Mouse (Mus musculus) neural tube, embryonic 13.5 days (tissue): ENCODE measurements around the gene Blvrb. TPM values are rescaled to one million over a fixed set of nuclear protein-coding genes. Genes with fewer than 3 reads are reported as not detected.

ENCODE experiments used
- ATAC-seq: fragments of 200-750 bp; cut with Nextera tagmentation; 2 replicates; pipeline ENCODE4 v1.8.0; 2017; ENCODE audit warnings: low read depth, mild to moderate bottlenecking, moderate TSS enrichment, moderate library complexity
- H3K27ac ChIP-seq: fragments of 300-500 bp; sonication (generic); replicated peaks from 2 replicates; pipeline ENCODE4 v1.5.1; 2015; ENCODE audit warnings: moderate library complexity, mild to moderate bottlenecking, inconsistent platforms
- H3K27me3 ChIP-seq: fragments of 300-500 bp; sonication (generic); 2 replicates; pipeline ENCODE4 v1.6.1; 2015; ENCODE audit warnings: mild to moderate bottlenecking, inconsistent platforms
- H3K36me3 ChIP-seq: fragments of 300-500 bp; sonication (generic); 2 replicates; pipeline ENCODE4 v1.6.1; 2015; ENCODE audit warnings: mild to moderate bottlenecking, inconsistent platforms
- H3K4me1 ChIP-seq: fragments of 300-500 bp; sonication (generic); replicated peaks from 2 replicates; pipeline ENCODE4 v1.6.1; 2015; ENCODE audit warnings: inconsistent platforms
- H3K4me2 ChIP-seq: fragments of 300-500 bp; sonication (generic); 2 replicates; pipeline ENCODE4 v1.6.1; 2015; ENCODE audit warnings: inconsistent platforms, mild to moderate bottlenecking, moderate library complexity
- H3K4me3 ChIP-seq: fragments of 300-500 bp; sonication (generic); 2 replicates; pipeline ENCODE4 v1.5.1; 2015; ENCODE audit warnings: mild to moderate bottlenecking, inconsistent platforms
- H3K9ac ChIP-seq: fragments of 300-500 bp; sonication (generic); 2 replicates; pipeline ENCODE4 v1.6.1; 2015; ENCODE audit warnings: moderate library complexity, mild to moderate bottlenecking, inconsistent platforms
- H3K9me3 ChIP-seq: fragments of 300-500 bp; sonication (generic); 2 replicates; pipeline ENCODE4 v1.6.1; 2016; ENCODE audit warnings: inconsistent platforms
- WGBS: fragments of 180-500 bp; shearing (Covaris S2); methylation state at CpG from one replicate; pipeline ENCODE4 v1.1.7; 2015; 5-methylcytosine and 5-hydroxymethylcytosine counted together
- polyA plus RNA-seq: library from polyadenylated mRNA; unstranded; fragments of >200 nt; fragmentation: Nextera tagmentation; extraction: Ambion mirVana; gene quantifications from 2 replicates; pipeline ENCODE4 v1.2.1, GENCODE M21; 2015

Gene Blvrb
- polyA plus RNA-seq, 1 experiment from 2014 or later = 23.3 TPM

GRCm38 (mm10) chr7:27506765-27507370 lies 59.1 kb downstream of the Blvrb start:
- Histone ChIP-seq H3K9me3 (no peaks in the 10 kb centered on the region), H3K4me3 (peak overlapping the region; percentile 54), H3K36me3 (no peaks in the 10 kb centered on the region), H3K4me2 (peak overlapping the region; percentile 60), H3K27me3 (no peaks in the 10 kb centered on the region), H3K4me1 (peaks cover 15% of the 10 kb centered on the region), H3K27ac (peak overlapping the region; percentile 95), H3K9ac (peak overlapping the region; percentile 77; the same call in 1 of the 2 replicates)
- ATAC-seq = no peak
- WGBS = 39% methylated on average over 9 of the region's 9 CpGs

DNA sequence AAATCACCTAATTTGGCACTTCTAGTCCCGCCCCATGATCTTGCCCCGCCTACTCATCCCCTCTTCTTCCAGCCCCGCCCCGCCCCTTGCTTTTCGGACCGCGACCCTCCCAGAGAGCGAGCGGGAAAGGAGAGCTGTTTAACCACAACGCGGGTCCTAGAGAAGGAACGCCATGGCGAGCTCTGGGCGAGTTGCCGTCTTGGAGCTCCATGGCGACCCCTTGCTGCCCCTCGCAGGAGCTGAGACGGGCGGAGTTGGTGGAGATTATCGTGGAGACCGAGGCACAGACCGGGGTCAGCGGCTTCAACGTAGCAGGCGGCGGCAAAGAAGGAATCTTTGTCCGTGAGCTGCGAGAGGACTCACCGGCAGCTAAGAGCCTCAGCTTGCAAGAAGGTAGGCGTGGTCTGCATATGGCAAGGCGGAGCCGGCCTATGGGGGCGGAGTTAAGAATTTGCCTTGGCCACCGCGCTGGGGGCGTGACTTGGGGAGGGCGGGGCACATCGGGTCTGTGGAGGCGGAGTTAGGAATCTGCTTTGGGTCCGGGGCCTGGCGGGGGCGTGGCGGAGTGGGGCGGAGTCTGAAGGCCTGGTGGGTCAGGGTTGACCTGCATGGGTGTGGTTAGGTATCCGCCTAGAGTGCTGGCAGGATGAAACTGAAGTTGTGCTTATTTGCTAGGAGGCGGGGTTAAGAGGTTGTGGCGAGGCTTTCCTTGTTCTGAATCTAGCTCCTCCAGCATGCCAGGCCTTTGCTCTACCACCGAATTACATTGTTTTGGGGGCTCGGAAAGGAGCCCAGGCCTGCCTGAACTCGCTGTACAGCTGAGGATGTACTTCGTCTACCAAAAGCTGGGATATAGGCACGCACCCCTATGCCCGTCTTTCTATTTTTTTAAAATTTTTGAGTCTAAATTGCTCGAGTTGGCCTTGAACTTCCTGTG lies 60.2 kb downstream of the Blvrb start:
- H3K27ac ChIP-seq = peak overlapping the region; percentile 95
- peak overlapping the region; percentile 77 for H3K9ac ChIP-seq
- peak overlapping the region; percentile 60 for H3K4me2 ChIP-seq
- no peaks in the 10 kb centered on the region for H3K9me3 ChIP-seq
- H3K36me3 ChIP-seq = no peaks in the 10 kb centered on the region
- H3K4me3 ChIP-seq = peak overlapping the region; percentile 54
- under 1% methylated on average over 54 of the region's 54 CpGs for WGBS
- peaks cover 15% of the 10 kb centered on the region for H3K4me1 ChIP-seq
- H3K27me3 ChIP-seq = no peaks in the 10 kb centered on the region
- ATAC-seq = peak; percentile 91

DNA sequence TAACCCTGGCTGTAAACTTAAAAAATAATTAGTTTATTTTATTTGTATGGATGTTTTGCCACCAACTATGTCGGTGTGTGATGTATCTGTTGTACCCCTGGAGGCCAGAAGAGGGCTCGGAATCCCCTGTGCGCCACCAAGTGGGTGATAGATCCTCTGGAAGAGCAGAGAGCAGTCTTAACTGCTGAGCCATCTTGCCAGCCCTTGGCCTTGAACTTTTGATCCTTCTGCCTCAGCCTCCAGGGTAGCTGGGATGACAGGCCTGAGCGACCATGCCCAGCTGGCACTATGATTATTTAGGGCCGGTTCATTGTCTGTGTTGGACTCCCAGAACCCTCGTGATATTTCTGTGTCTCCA lies 60.8 kb downstream of the Blvrb start:
- peak overlapping the region; percentile 95; the same call in 1 of the 2 replicates for H3K27ac ChIP-seq
- peak; percentile 37 for ATAC-seq
- H3K4me1 ChIP-seq = peaks cover 15% of the 10 kb centered on the region
- no peaks in the 10 kb centered on the region for H3K36me3 ChIP-seq
- WGBS = 29% methylated on average over 6 of the region's 6 CpGs
- no peaks in the 10 kb centered on the region for H3K9me3 ChIP-seq
- H3K27me3 ChIP-seq = no peaks in the 10 kb centered on the region
- no peak overlapping the region for H3K9ac ChIP-seq
- H3K4me2 ChIP-seq = peak overlapping the region; percentile 60
- H3K4me3 ChIP-seq = peak overlapping the region; percentile 54; the same call in 1 of the 2 replicates

DNA sequence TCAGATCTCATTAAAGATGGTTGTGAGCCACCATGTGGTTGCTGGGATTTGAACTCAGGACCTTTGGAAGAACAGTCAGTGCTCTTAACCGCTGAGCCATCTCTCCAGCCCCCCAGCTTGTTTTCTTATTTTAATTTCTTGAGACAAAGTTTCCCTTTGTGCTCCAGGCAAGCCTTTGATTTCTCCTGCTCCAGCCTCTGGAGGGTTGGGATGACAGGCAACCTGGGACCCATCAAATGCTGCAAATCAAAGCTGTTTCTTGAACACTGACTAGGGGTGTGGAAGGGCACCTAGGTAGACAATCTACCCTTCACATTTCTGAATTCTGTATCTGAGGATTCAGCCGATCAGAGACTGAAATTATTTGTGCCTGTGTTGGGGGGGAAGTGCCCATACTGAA lies 63.0 kb downstream of the Blvrb start:
- no peak overlapping the region for H3K4me2 ChIP-seq
- ATAC-seq = no peak
- H3K9me3 ChIP-seq = no peaks in the 10 kb centered on the region
- no peak overlapping the region for H3K27ac ChIP-seq
- H3K9ac ChIP-seq = no peak overlapping the region
- no peaks in the 10 kb centered on the region for H3K36me3 ChIP-seq
- WGBS = 82% methylated on average over 2 of the region's 2 CpGs
- H3K4me1 ChIP-seq = peaks cover 15% of the 10 kb centered on the region
- no peak overlapping the region for H3K4me3 ChIP-seq
- no peaks in the 10 kb centered on the region for H3K27me3 ChIP-seq

DNA sequence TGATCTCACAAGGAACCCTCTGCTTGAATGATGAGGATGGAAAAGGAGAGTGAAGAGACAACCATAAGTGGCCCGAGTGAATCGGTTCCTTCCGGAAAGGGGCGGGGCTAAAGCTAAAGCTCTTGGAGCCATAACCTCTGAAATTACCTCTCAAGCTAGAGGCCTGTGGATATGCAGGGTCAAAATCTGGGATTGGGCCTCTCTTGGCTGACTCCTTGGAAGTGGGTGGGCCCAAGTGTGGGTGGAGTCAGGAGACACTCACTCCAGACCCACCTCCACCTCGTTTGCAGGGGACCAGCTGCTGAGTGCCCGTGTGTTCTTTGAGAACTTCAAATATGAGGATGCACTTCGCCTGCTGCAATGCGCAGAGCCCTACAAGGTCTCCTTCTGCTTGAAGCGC lies 67.2 kb downstream of the Blvrb start:
- H3K4me1 ChIP-seq = no peaks in the 10 kb centered on the region
- H3K9me3 ChIP-seq = no peaks in the 10 kb centered on the region
- 77% methylated on average over 9 of the region's 9 CpGs for WGBS
- no peak for ATAC-seq
- H3K27ac ChIP-seq = no peak overlapping the region
- no peak overlapping the region for H3K9ac ChIP-seq
- H3K36me3 ChIP-seq = no peaks in the 10 kb centered on the region; the same call in 1 of the 2 replicates
- H3K4me2 ChIP-seq = no peak overlapping the region
- H3K27me3 ChIP-seq = no peaks in the 10 kb centered on the region
- no peak overlapping the region for H3K4me3 ChIP-seq

Other genes with a start within 250 kb of the Blvrb start
- gene Itpkc, start 219.3 kb upstream of the Blvrb start, polyA plus RNA-seq = 5.1 and 7.5 TPM in 2 replicates
- 22.2 and 22.6 TPM in 2 replicates for gene Coq8b, start 215.0 kb upstream of the Blvrb start, polyA plus RNA-seq
- 52.8 and 55.3 TPM in 2 replicates for gene Numbl, start 189.5 kb upstream of the Blvrb start, polyA plus RNA-seq
- 6.9 and 8.0 TPM in 2 replicates for gene Ltbp4, start 110.3 kb upstream of the Blvrb start, polyA plus RNA-seq
- 50.6 and 59.6 TPM in 2 replicates for gene Shkbp1, start 92.0 kb upstream of the Blvrb start, polyA plus RNA-seq
- gene Gm20479, start 90.6 kb upstream of the Blvrb start, polyA plus RNA-seq = not detected in 2 replicates
- 1.7 and 2.8 TPM in 2 replicates for gene Sptbn4, start 292 bp upstream of the Blvrb start, polyA plus RNA-seq
- 16.7 and 16.8 TPM in 2 replicates for gene Sertad3, start 25.8 kb downstream of the Blvrb start, polyA plus RNA-seq
- gene Sertad1, start 38.9 kb downstream of the Blvrb start, polyA plus RNA-seq = 12.3 and 14.1 TPM in 2 replicates
- 1.9 TPM in 2 replicates for gene Prx, start 51.3 kb downstream of the Blvrb start, polyA plus RNA-seq
- 0.39 and 0.71 TPM in 2 replicates for gene Hipk4, start 75.3 kb downstream of the Blvrb start, polyA plus RNA-seq
- 123 and 128 TPM in 2 replicates for gene Pld3, start 105.2 kb downstream of the Blvrb start, polyA plus RNA-seq
- 30.9 and 31.9 TPM in 2 replicates for gene 2310022A10Rik, start 105.3 kb downstream of the Blvrb start, polyA plus RNA-seq
- gene Akt2, start 143.6 kb downstream of the Blvrb start, polyA plus RNA-seq = 59.6 and 66.2 TPM in 2 replicates
- gene Ttc9b, start 205.9 kb downstream of the Blvrb start, polyA plus RNA-seq = 45.8 and 54.8 TPM in 2 replicates
- 11.6 and 12.7 TPM in 2 replicates for gene Map3k10, start 226.6 kb downstream of the Blvrb start, polyA plus RNA-seq
- 7.6 and 8.9 TPM in 2 replicates for gene Zfp607b, start 241.4 kb downstream of the Blvrb start, polyA plus RNA-seq